Mouse (Mus musculus) liver, embryonic 13.5 days (tissue): ENCODE results near the gene Pard3b. TPM values are rescaled to one million over a fixed set of nuclear protein-coding genes. Genes with fewer than 3 reads are reported as not detected.

Experiments
- ATAC-seq: fragments of 200-750 bp; cut with Nextera tagmentation; 2 replicates; pipeline ENCODE4 v1.8.0; 2017; ENCODE audit warnings: low read depth, mild to moderate bottlenecking, moderate number of reproducible peaks, moderate library complexity
- DNase-seq: peaks from one replicate; pipeline ENCODE4 v3.0.0; 2022
- H3K27ac ChIP-seq: fragments of 300-500 bp; sonication (generic); 2 replicates; pipeline ENCODE4 v1.5.1; 2015; ENCODE audit warnings: moderate library complexity, mild to moderate bottlenecking, inconsistent platforms
- H3K27me3 ChIP-seq: fragments of 300-500 bp; sonication (generic); 2 replicates; pipeline ENCODE4 v1.6.1; 2015; ENCODE audit warnings: mild to moderate bottlenecking, inconsistent platforms
- H3K36me3 ChIP-seq: fragments of 300-500 bp; sonication (generic); 2 replicates; pipeline ENCODE4 v1.6.1; 2015; ENCODE audit warnings: mild to moderate bottlenecking, inconsistent platforms
- H3K4me1 ChIP-seq: fragments of 300-500 bp; sonication (generic); replicated peaks from 2 replicates; pipeline ENCODE4 v1.6.1; 2015; ENCODE audit warnings: inconsistent platforms
- H3K4me2 ChIP-seq: fragments of 300-500 bp; sonication (generic); 2 replicates; pipeline ENCODE4 v1.6.1; 2015; ENCODE audit warnings: inconsistent platforms, mild to moderate bottlenecking, moderate library complexity
- H3K4me3 ChIP-seq: fragments of 300-500 bp; sonication (generic); replicated peaks from 2 replicates; pipeline ENCODE4 v1.5.1; 2015; ENCODE audit warnings: mild to moderate bottlenecking, inconsistent platforms
- H3K9ac ChIP-seq: fragments of 300-500 bp; sonication (generic); 2 replicates; pipeline ENCODE4 v1.6.1; 2015; ENCODE audit warnings: mild to moderate bottlenecking, inconsistent platforms
- H3K9me3 ChIP-seq: fragments of 300-500 bp; sonication (generic); replicated peaks from 2 replicates; pipeline ENCODE4 v1.6.1; 2016; ENCODE audit warnings: inconsistent platforms
- WGBS: fragments of 180-500 bp; shearing (Covaris S2); methylation state at CpG from one replicate; pipeline ENCODE4 v1.1.7; 2015; ENCODE audit not compliant: insufficient replicate concordance; 5-methylcytosine and 5-hydroxymethylcytosine counted together
- polyA plus RNA-seq: library from polyadenylated mRNA; unstranded; fragments of >200 nt; fragmentation: Nextera tagmentation; extraction: Ambion mirVana; gene quantifications from 2 replicates; pipeline ENCODE4 v1.2.1, GENCODE M21; 2015

Pard3b gene
- polyA plus RNA-seq, 1 experiment from 2014 or later: 2.2 TPM

DNA sequence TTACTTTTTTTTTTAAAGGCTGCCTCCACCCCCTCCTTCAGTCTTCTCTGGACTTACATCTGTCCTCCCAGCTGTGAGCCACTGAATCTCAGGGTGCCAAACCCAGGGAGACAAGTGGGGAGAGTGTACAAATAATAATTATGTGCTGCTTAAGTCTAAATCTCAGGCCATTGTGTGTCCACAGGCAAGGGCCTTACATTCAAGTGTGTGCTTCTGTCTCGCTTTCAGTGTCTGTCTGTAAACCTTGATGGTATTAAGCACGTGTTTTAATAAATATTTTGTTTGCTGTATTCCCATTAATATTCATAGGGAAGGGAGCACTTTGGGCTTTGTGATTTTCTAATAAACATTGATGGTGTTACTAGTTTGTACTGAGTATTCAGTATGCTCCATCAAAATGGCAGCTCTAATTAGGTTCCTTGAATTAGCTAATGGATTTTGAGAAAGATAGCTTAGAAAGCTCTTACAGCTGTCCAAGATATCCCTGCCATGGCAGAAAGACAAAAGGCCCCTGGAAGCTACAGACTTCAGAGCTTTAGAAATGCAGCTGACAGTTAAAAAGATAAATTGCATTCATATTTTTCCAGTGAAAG lies 880.1 kb downstream of the Pard3b start:
- no peak overlapping the region for H3K4me2 ChIP-seq
- DNase-seq (no peak), ATAC-seq (no peak)
- H3K9ac ChIP-seq: no peak overlapping the region
- WGBS: 67% methylated on average over 2 of the region's 2 CpGs
- H3K27me3 ChIP-seq: no peaks in the 10 kb centered on the region
- no peaks in the 10 kb centered on the region for H3K9me3 ChIP-seq
- no peak overlapping the region for H3K27ac ChIP-seq
- H3K36me3 ChIP-seq: no peaks in the 10 kb centered on the region
- no peaks in the 10 kb centered on the region for H3K4me1 ChIP-seq
- H3K4me3 ChIP-seq: no peak overlapping the region

- Histone ChIP-seq H3K4me2 (no peak overlapping the region), H3K9me3 (no peaks in the 10 kb centered on the region), H3K27ac (no peak overlapping the region), H3K36me3 (no peaks in the 10 kb centered on the region), H3K9ac (no peak overlapping the region), H3K4me1 (no peaks in the 10 kb centered on the region), H3K27me3 (no peaks in the 10 kb centered on the region), H3K4me3 (no peak overlapping the region)
- DNase-seq (no peak), ATAC-seq (no peak)
- 50% methylated on average over 7 of the region's 7 CpGs for WGBS
Observed at GRCm38 (mm10) chr1:62521368-62521767, 882.7 kb downstream of the Pard3b start.

DNA sequence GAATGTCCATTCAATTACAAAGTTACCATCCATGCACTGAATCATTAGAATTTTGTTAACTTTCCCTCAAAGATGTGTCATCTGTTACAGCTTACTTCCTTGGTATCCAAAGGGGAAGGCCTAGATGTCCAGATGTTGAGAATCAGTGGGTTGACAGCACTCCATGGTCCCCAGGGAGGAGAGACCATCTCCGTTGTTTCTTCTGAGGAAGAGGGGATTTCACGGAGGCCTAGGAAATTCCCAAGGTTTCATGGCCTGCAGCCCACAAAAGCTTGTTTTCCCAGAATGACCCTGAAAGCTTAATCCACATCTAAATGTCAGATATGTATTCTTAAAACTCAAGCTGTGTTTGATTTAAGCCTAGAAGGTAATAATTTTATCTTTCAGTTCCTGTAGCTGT lies 884.1 kb downstream of the Pard3b start:
- no peak overlapping the region for H3K9ac ChIP-seq
- no peaks in the 10 kb centered on the region for H3K27me3 ChIP-seq
- no peak overlapping the region for H3K27ac ChIP-seq
- no peak overlapping the region for H3K4me3 ChIP-seq
- no peak overlapping the region for H3K4me2 ChIP-seq
- H3K4me1 ChIP-seq: no peaks in the 10 kb centered on the region
- no peak for ATAC-seq
- no peak for DNase-seq
- no peaks in the 10 kb centered on the region for H3K9me3 ChIP-seq
- WGBS: 79% methylated on average over 2 of the region's 2 CpGs
- H3K36me3 ChIP-seq: no peaks in the 10 kb centered on the region

DNA sequence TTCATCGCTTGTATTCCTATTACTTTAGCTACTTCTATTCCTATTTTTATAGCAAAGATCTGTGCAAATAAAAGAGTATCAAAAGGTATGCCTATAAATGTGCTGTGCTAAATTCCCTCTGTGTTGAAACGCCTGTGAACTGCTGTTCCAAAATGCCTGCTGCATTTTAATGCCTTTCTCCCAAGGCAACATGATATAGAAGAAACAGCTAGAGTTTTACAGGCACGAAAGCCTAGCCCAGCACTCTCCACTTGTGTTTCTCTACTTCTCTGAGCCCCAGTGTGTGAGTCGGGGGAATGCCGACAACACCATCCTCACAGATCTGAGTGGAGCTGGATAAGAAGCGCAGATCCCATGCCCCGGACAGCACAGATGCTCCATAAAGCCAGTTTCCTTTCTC lies 889.2 kb downstream of the Pard3b start:
- no peaks in the 10 kb centered on the region for H3K4me1 ChIP-seq
- no peak overlapping the region for H3K4me2 ChIP-seq
- no peaks in the 10 kb centered on the region for H3K27me3 ChIP-seq
- H3K36me3 ChIP-seq: no peaks in the 10 kb centered on the region
- H3K9ac ChIP-seq: no peak overlapping the region
- DNase-seq (no peak), ATAC-seq (no peak)
- no peaks in the 10 kb centered on the region for H3K9me3 ChIP-seq
- H3K27ac ChIP-seq: no peak overlapping the region
- WGBS: 64% methylated on average over 7 of the region's 7 CpGs
- H3K4me3 ChIP-seq: no peak overlapping the region

GRCm38 (mm10) chr1:62529941-62530340 lies 891.3 kb downstream of the Pard3b start:
- H3K4me3 ChIP-seq: no peak overlapping the region
- DNase-seq (no peak), ATAC-seq (no peak)
- H3K9me3 ChIP-seq: no peaks in the 10 kb centered on the region
- H3K27ac ChIP-seq: no peak overlapping the region
- no peak overlapping the region for H3K9ac ChIP-seq
- 75% methylated on average over 8 of the region's 8 CpGs for WGBS
- H3K36me3 ChIP-seq: no peaks in the 10 kb centered on the region
- H3K4me1 ChIP-seq: no peaks in the 10 kb centered on the region
- no peak overlapping the region for H3K4me2 ChIP-seq
- no peaks in the 10 kb centered on the region for H3K27me3 ChIP-seq

GRCm38 (mm10) chr1:62532426-62533126 lies 894.0 kb downstream of the Pard3b start:
- DNase-seq: no peak
- Histone ChIP-seq H3K36me3 (no peaks in the 10 kb centered on the region), H3K4me3 (no peak overlapping the region), H3K4me1 (no peaks in the 10 kb centered on the region), H3K9me3 (no peaks in the 10 kb centered on the region), H3K27ac (no peak overlapping the region), H3K4me2 (no peak overlapping the region), H3K9ac (no peak overlapping the region), H3K27me3 (no peaks in the 10 kb centered on the region)
- ATAC-seq: no peak
- WGBS: 73% methylated on average over 10 of the region's 10 CpGs

GRCm38 (mm10) chr1:62548953-62549352 lies 910.3 kb downstream of the Pard3b start:
- H3K27ac ChIP-seq: no peak overlapping the region
- no peaks in the 10 kb centered on the region for H3K27me3 ChIP-seq
- DNase-seq: no peak
- H3K4me2 ChIP-seq: no peak overlapping the region
- H3K4me1 ChIP-seq: no peaks in the 10 kb centered on the region
- WGBS: 62% methylated on average over 4 of the region's 4 CpGs
- no peak overlapping the region for H3K9ac ChIP-seq
- H3K4me3 ChIP-seq: no peak overlapping the region
- H3K9me3 ChIP-seq: no peaks in the 10 kb centered on the region
- ATAC-seq: no peak
- H3K36me3 ChIP-seq: no peaks in the 10 kb centered on the region

DNA sequence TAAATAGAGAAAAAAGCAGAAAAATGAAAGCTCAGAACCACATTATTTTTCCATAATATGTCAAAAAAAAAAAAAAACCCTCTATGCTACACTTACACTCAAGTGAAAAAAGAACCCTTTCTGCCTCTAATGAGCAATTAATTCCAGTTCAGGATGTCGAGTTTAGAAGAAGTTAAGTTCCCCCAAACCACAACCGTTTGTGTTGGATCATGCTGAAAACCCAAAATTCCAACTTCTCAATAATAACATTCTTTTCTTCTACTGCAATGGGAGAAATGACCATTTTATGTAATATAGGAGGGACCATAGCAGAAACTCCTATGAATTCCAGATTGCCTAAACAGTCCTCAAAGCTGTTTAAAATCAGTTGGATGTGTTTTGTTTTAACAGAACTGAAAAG lies 911.9 kb downstream of the Pard3b start:
- no peaks in the 10 kb centered on the region for H3K4me1 ChIP-seq
- no peaks in the 10 kb centered on the region for H3K27me3 ChIP-seq
- H3K36me3 ChIP-seq: no peaks in the 10 kb centered on the region
- no peak overlapping the region for H3K27ac ChIP-seq
- DNase-seq: no peak
- H3K4me3 ChIP-seq: no peak overlapping the region
- no peaks in the 10 kb centered on the region for H3K9me3 ChIP-seq
- H3K4me2 ChIP-seq: no peak overlapping the region
- no peak overlapping the region for H3K9ac ChIP-seq
- no peak for ATAC-seq
- WGBS: 35% methylated on average over 2 of the region's 2 CpGs

- ATAC-seq (no peak), DNase-seq (no peak)
- no peaks in the 10 kb centered on the region for H3K4me1 ChIP-seq
- H3K9ac ChIP-seq: no peak overlapping the region
- H3K27ac ChIP-seq: no peak overlapping the region
- no peaks in the 10 kb centered on the region for H3K36me3 ChIP-seq
- no peak overlapping the region for H3K4me2 ChIP-seq
- WGBS: 60% methylated on average over 6 of the region's 6 CpGs
- no peaks in the 10 kb centered on the region for H3K9me3 ChIP-seq
- no peak overlapping the region for H3K4me3 ChIP-seq
- H3K27me3 ChIP-seq: no peaks in the 10 kb centered on the region
Observed at GRCm38 (mm10) chr1:62551516-62551915, 912.9 kb downstream of the Pard3b start.

DNA sequence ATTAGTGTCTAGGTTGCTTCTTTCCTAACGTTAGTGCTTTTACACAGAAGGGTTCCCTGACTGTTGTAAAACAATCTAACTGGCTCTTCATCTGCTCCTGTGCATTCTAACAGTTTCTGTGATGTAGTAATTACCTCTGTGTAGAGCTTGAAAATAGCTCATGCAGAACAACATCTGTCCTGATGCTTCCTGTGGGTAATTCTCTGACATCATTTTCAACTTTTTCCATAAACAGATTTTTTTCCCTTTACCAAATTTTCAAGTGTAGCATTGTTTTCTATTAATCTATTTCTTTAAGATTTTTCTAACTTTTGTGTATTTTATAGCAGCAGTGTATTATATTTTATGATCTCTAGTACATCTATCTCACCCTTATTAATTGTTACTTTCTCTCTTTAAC lies 917.2 kb downstream of the Pard3b start:
- no peaks in the 10 kb centered on the region for H3K9me3 ChIP-seq
- no peaks in the 10 kb centered on the region for H3K4me1 ChIP-seq
- no peak overlapping the region for H3K4me2 ChIP-seq
- ATAC-seq: no peak
- H3K27me3 ChIP-seq: no peaks in the 10 kb centered on the region
- no peak overlapping the region for H3K4me3 ChIP-seq
- no peaks in the 10 kb centered on the region for H3K36me3 ChIP-seq
- H3K9ac ChIP-seq: no peak overlapping the region
- H3K27ac ChIP-seq: no peak overlapping the region
- no peak for DNase-seq
- WGBS: 32% methylated on average over 1 of the region's 1 CpGs

GRCm38 (mm10) chr1:62562987-62563386 lies 924.4 kb downstream of the Pard3b start:
- ATAC-seq: no peak
- 66% methylated on average over 7 of the region's 7 CpGs for WGBS
- Histone ChIP-seq H3K27me3 (no peaks in the 10 kb centered on the region), H3K9ac (no peak overlapping the region), H3K4me1 (no peaks in the 10 kb centered on the region), H3K36me3 (no peaks in the 10 kb centered on the region), H3K4me2 (no peak overlapping the region), H3K9me3 (no peaks in the 10 kb centered on the region), H3K27ac (no peak overlapping the region), H3K4me3 (no peak overlapping the region)
- DNase-seq: no peak
